19 mouse cellular contexts compared by ENCODE assay signal in the genomic region with DNA sequence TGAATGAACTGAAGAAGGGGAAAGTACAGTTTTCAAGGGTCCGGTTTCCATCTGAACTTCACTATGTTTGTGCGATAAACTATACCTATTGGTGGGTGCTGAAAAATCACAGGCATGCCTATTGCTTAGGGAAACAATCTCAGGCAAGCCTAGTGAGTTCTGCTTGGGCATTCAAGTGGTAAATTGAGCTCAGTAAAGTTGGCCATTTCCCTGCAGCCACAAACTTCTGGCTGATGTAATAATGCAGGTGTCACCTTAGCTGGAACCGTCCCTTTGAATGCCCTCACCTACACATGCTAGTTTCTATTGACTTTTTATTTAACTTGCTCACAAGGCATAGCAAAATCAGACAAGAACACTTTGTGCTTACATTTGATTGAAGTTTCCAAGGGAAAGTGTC.
"Had no signal": no experiment of that assay in that cellular context is flagged by ENCODE, and none has a peak within 500 bp of the region (broad histone marks: within the 10 kb centered on the region; RNA-seq: fewer than 3 reads in every experiment).

No protein-coding gene starts in this region.

- H3K9ac ChIP-seq: limb, embryonic 12.5 days; limb, embryonic 15.5 days; liver, embryonic 14.5 days; liver, postnatal 0 days; lung, embryonic 14.5 days; midbrain, embryonic 13.5 days; neural tube, embryonic 13.5 days had no signal

- DNase-seq: left cerebral cortex, postnatal 4 days; liver, postnatal 0 days; lung, embryonic 14.5 days; retina, postnatal 1 day; thymus, adult 18-20 months; thymus, postnatal 36 days had no signal

- H3K4me1 ChIP-seq: limb, embryonic 12.5 days; limb, embryonic 15.5 days; megakaryocyte, embryonic 14.5 days; midbrain, embryonic 10.5 days; midbrain, embryonic 13.5 days; neural tube, embryonic 13.5 days had no signal

- H3K4me3 ChIP-seq: limb, embryonic 12.5 days; limb, embryonic 15.5 days; megakaryocyte, embryonic 14.5 days; midbrain, embryonic 10.5 days; midbrain, embryonic 13.5 days; myocyte; neural tube, embryonic 13.5 days had no signal

- ATAC-seq: inflammation-experienced regulatory T-cells, adult 6 months; intestine, embryonic 16.5 days; liver, postnatal 0 days; lung, postnatal 0 days; midbrain, embryonic 13.5 days; midbrain, embryonic 16.5 days had no signal

- H3K27me3 ChIP-seq: limb, embryonic 12.5 days; limb, embryonic 15.5 days; megakaryocyte, embryonic 14.5 days; midbrain, embryonic 13.5 days; neural tube, embryonic 13.5 days had no signal

- H3K9me3 ChIP-seq: limb, embryonic 12.5 days; limb, embryonic 15.5 days; megakaryocyte, embryonic 14.5 days; midbrain, embryonic 10.5 days; midbrain, embryonic 13.5 days; neural tube, embryonic 13.5 days had no signal

- H3K36me3 ChIP-seq: limb, embryonic 12.5 days; limb, embryonic 15.5 days; midbrain, embryonic 10.5 days; midbrain, embryonic 13.5 days; neural tube, embryonic 13.5 days had no signal

- H3K27ac ChIP-seq: limb, embryonic 12.5 days; limb, embryonic 15.5 days; liver, embryonic 14.5 days; midbrain, embryonic 10.5 days; midbrain, embryonic 13.5 days; neural tube, embryonic 13.5 days had no signal

- H3K4me2 ChIP-seq: limb, embryonic 12.5 days; limb, embryonic 15.5 days; liver, embryonic 11.5 days; lung, embryonic 14.5 days; midbrain, embryonic 13.5 days; neural tube, embryonic 13.5 days had no signal
